Mouse (Mus musculus): ENCODE data around the gene Gm13276. TPM values are rescaled to one million over a fixed set of nuclear protein-coding genes. Genes with fewer than 3 reads are reported as not detected.
"Not testable (repeated sequence)": the region's sequence is repeated elsewhere in the genome, so short reads cannot be mapped to it uniquely, and the experiment has no call there.

Gene Gm13276
- total RNA-seq (2012; rRNA removed): not detected in 2 replicates

- DNase-seq (ENCODE audit: low read depth, low spot score); in situ Hi-C loops (cut with MboI; ENCODE audit: low sequenced_read_pairs in 2 of 2, unreplicated experiment in 2 of 2): not testable (repeated sequence)
Measured at GRCm38 (mm10) chr4:88785409-88785808, at the start of gene Gm13276. Gene Gm13276, plus strand, starts transcription at chr4:88785709.

GRCm38 (mm10) chr4:88738480-88738879 lies 47.0 kb upstream of the Gm13276 start:
- in situ Hi-C loops (cut with MboI; ENCODE audit: low sequenced_read_pairs in 2 of 2, unreplicated experiment in 2 of 2): no loop called here
- H3K4me3 ChIP-seq (ENCODE audit: insufficient read depth in 1 of 2, low read depth in 1 of 2, low read length in 2 of 2, poor library complexity in 1 of 2, severe bottlenecking in 1 of 2): no peak overlapping the region
- H3K9ac ChIP-seq (ENCODE audit: insufficient read depth, low read depth, low read length, poor library complexity, severe bottlenecking): no peak overlapping the region
- TF ChIP-seq ZC3H11A (IDR thresholded peaks at IDR 0.05; ENCODE audit: borderline replicate concordance, low read depth, low read length) (peak; percentile 54; the same call in 1 of the 2 replicates), CHD2 (IDR thresholded peaks at IDR 0.05; ENCODE audit: low read depth, low read length) (no peak)
- H3K36me3 ChIP-seq (ENCODE audit: control insufficient read depth, insufficient read depth, low read length, poor library complexity, severe bottlenecking): no peaks in the 10 kb centered on the region
- peak; percentile 53 for DNase-seq (ENCODE audit: low read depth, low spot score)
- H3K27ac ChIP-seq (ENCODE audit: insufficient read depth, low read depth, low read length, poor library complexity, severe bottlenecking): no peak overlapping the region
- 0 out of 2 replicates have a peak, but pooled peaks cover under 1% of the 10 kb centered on the region for H3K9me3 ChIP-seq (ENCODE audit: control insufficient read depth, insufficient read depth, low read depth, low read length)
- H3K4me1 ChIP-seq (ENCODE audit: control insufficient read depth in 2 of 2, insufficient read depth in 2 of 2, low read length in 2 of 2, poor library complexity in 1 of 2): no peaks in the 10 kb centered on the region

More at GRCm38 (mm10) chr4:88785409-88785808, at the start of gene Gm13276:
- not testable (repeated sequence) for H3K4me3 ChIP-seq (ENCODE audit: insufficient read depth in 1 of 2, low read depth in 1 of 2, low read length in 2 of 2, poor library complexity in 1 of 2, severe bottlenecking in 1 of 2); H3K9me3 ChIP-seq (ENCODE audit: control insufficient read depth, insufficient read depth, low read depth, low read length); H3K27ac ChIP-seq (ENCODE audit: insufficient read depth, low read depth, low read length, poor library complexity, severe bottlenecking); H3K9ac ChIP-seq (ENCODE audit: insufficient read depth, low read depth, low read length, poor library complexity, severe bottlenecking); H3K4me1 ChIP-seq (ENCODE audit: control insufficient read depth in 2 of 2, insufficient read depth in 2 of 2, low read length in 2 of 2, poor library complexity in 1 of 2); H3K36me3 ChIP-seq (ENCODE audit: control insufficient read depth, insufficient read depth, low read length, poor library complexity, severe bottlenecking)

GRCm38 (mm10) chr4:88739036-88739435 lies 46.5 kb upstream of the Gm13276 start:
- in situ Hi-C loops (cut with MboI; ENCODE audit: low sequenced_read_pairs in 2 of 2, unreplicated experiment in 2 of 2): no loop called here
- no peak for DNase-seq (ENCODE audit: low read depth, low spot score)
- no peak overlapping the region for H3K4me3 ChIP-seq (ENCODE audit: insufficient read depth in 1 of 2, low read depth in 1 of 2, low read length in 2 of 2, poor library complexity in 1 of 2, severe bottlenecking in 1 of 2)
- no peak for TF ChIP-seq ZC3H11A (IDR thresholded peaks at IDR 0.05; ENCODE audit: borderline replicate concordance, low read depth, low read length)
- TF ChIP-seq MAFK (IDR thresholded peaks at IDR 0.05; ENCODE audit: insufficient read depth, low read depth, low read length): no peak
- TF ChIP-seq CHD2 (IDR thresholded peaks at IDR 0.05; ENCODE audit: low read depth, low read length): no peak
- TF ChIP-seq HCFC1 (IDR thresholded peaks at IDR 0.05; ENCODE audit: borderline replicate concordance, insufficient read depth, low read length): no peak
- no peak overlapping the region for H3K9ac ChIP-seq (ENCODE audit: insufficient read depth, low read depth, low read length, poor library complexity, severe bottlenecking)
- no peaks in the 10 kb centered on the region for H3K4me1 ChIP-seq (ENCODE audit: control insufficient read depth in 2 of 2, insufficient read depth in 2 of 2, low read length in 2 of 2, poor library complexity in 1 of 2)
- H3K27ac ChIP-seq (ENCODE audit: insufficient read depth, low read depth, low read length, poor library complexity, severe bottlenecking): no peak overlapping the region
- H3K36me3 ChIP-seq (ENCODE audit: control insufficient read depth, insufficient read depth, low read length, poor library complexity, severe bottlenecking): no peaks in the 10 kb centered on the region
- no peaks in the 10 kb centered on the region for H3K9me3 ChIP-seq (ENCODE audit: control insufficient read depth, insufficient read depth, low read depth, low read length)

GRCm38 (mm10) chr4:88741426-88741825 lies 44.1 kb upstream of the Gm13276 start:
- in situ Hi-C loops (cut with MboI; ENCODE audit: low sequenced_read_pairs in 2 of 2, unreplicated experiment in 2 of 2): no loop called here
- no peak for DNase-seq (ENCODE audit: low read depth, low spot score)
- Histone ChIP-seq H3K9ac (ENCODE audit: insufficient read depth, low read depth, low read length, poor library complexity, severe bottlenecking) (no peak overlapping the region), H3K9me3 (ENCODE audit: control insufficient read depth, insufficient read depth, low read depth, low read length) (no peaks in the 10 kb centered on the region), H3K4me1 (ENCODE audit: control insufficient read depth in 2 of 2, insufficient read depth in 2 of 2, low read length in 2 of 2, poor library complexity in 1 of 2) (no peaks in the 10 kb centered on the region), H3K4me3 (ENCODE audit: insufficient read depth in 1 of 2, low read depth in 1 of 2, low read length in 2 of 2, poor library complexity in 1 of 2, severe bottlenecking in 1 of 2) (no peak overlapping the region), H3K36me3 (ENCODE audit: control insufficient read depth, insufficient read depth, low read length, poor library complexity, severe bottlenecking) (no peaks in the 10 kb centered on the region), H3K27ac (ENCODE audit: insufficient read depth, low read depth, low read length, poor library complexity, severe bottlenecking) (no peak overlapping the region)
- no peak for TF ChIP-seq HCFC1 (IDR thresholded peaks at IDR 0.05; ENCODE audit: borderline replicate concordance, insufficient read depth, low read length)
- TF ChIP-seq MAFK (IDR thresholded peaks at IDR 0.05; ENCODE audit: insufficient read depth, low read depth, low read length): no peak
- TF ChIP-seq ZC3H11A (IDR thresholded peaks at IDR 0.05; ENCODE audit: borderline replicate concordance, low read depth, low read length): no peak
- TF ChIP-seq CHD2 (IDR thresholded peaks at IDR 0.05; ENCODE audit: low read depth, low read length): no peak
- TF ChIP-seq ZNF384 (IDR thresholded peaks at IDR 0.05; ENCODE audit: low read depth, low read length): no peak

GRCm38 (mm10) chr4:88742771-88743371 lies 42.6 kb upstream of the Gm13276 start:
- no peak for DNase-seq (ENCODE audit: low read depth, low spot score)
- no peaks in the 10 kb centered on the region for H3K9me3 ChIP-seq (ENCODE audit: control insufficient read depth, insufficient read depth, low read depth, low read length)
- TF ChIP-seq MAFK (IDR thresholded peaks at IDR 0.05; ENCODE audit: insufficient read depth, low read depth, low read length) (no peak), ZC3H11A (IDR thresholded peaks at IDR 0.05; ENCODE audit: borderline replicate concordance, low read depth, low read length) (no peak), ZNF384 (IDR thresholded peaks at IDR 0.05; ENCODE audit: low read depth, low read length) (no peak)
- no peak overlapping the region for H3K27ac ChIP-seq (ENCODE audit: insufficient read depth, low read depth, low read length, poor library complexity, severe bottlenecking)
- H3K4me3 ChIP-seq (ENCODE audit: insufficient read depth in 1 of 2, low read depth in 1 of 2, low read length in 2 of 2, poor library complexity in 1 of 2, severe bottlenecking in 1 of 2): no peak overlapping the region
- no peaks in the 10 kb centered on the region for H3K4me1 ChIP-seq (ENCODE audit: control insufficient read depth in 2 of 2, insufficient read depth in 2 of 2, low read length in 2 of 2, poor library complexity in 1 of 2)
- no peak overlapping the region for H3K9ac ChIP-seq (ENCODE audit: insufficient read depth, low read depth, low read length, poor library complexity, severe bottlenecking)
- no peaks in the 10 kb centered on the region for H3K36me3 ChIP-seq (ENCODE audit: control insufficient read depth, insufficient read depth, low read length, poor library complexity, severe bottlenecking)
- in situ Hi-C loops (cut with MboI; ENCODE audit: low sequenced_read_pairs in 2 of 2, unreplicated experiment in 2 of 2): no loop called here

Data from ES-E14 (cell line).